Mouse (Mus musculus) liver, embryonic 13.5 days (tissue): Measurements from ENCODE around the gene Rad9a. TPM values are rescaled to one million over a fixed set of nuclear protein-coding genes. Genes with fewer than 3 reads are reported as not detected.

Source experiments
- ATAC-seq: fragments of 200-750 bp; cut with Nextera tagmentation; 2 replicates; pipeline ENCODE4 v1.8.0; 2017; ENCODE audit warnings: low read depth, mild to moderate bottlenecking, moderate number of reproducible peaks, moderate library complexity
- DNase-seq: peaks from one replicate; pipeline ENCODE4 v3.0.0; 2022
- H3K27ac ChIP-seq: fragments of 300-500 bp; sonication (generic); 2 replicates; pipeline ENCODE4 v1.5.1; 2015; ENCODE audit warnings: moderate library complexity, mild to moderate bottlenecking, inconsistent platforms
- H3K27me3 ChIP-seq: fragments of 300-500 bp; sonication (generic); 2 replicates; pipeline ENCODE4 v1.6.1; 2015; ENCODE audit warnings: mild to moderate bottlenecking, inconsistent platforms
- H3K36me3 ChIP-seq: fragments of 300-500 bp; sonication (generic); 2 replicates; pipeline ENCODE4 v1.6.1; 2015; ENCODE audit warnings: mild to moderate bottlenecking, inconsistent platforms
- H3K4me1 ChIP-seq: fragments of 300-500 bp; sonication (generic); replicated peaks from 2 replicates; pipeline ENCODE4 v1.6.1; 2015; ENCODE audit warnings: inconsistent platforms
- H3K4me2 ChIP-seq: fragments of 300-500 bp; sonication (generic); 2 replicates; pipeline ENCODE4 v1.6.1; 2015; ENCODE audit warnings: inconsistent platforms, mild to moderate bottlenecking, moderate library complexity
- H3K4me3 ChIP-seq: fragments of 300-500 bp; sonication (generic); replicated peaks from 2 replicates; pipeline ENCODE4 v1.5.1; 2015; ENCODE audit warnings: mild to moderate bottlenecking, inconsistent platforms
- H3K9ac ChIP-seq: fragments of 300-500 bp; sonication (generic); 2 replicates; pipeline ENCODE4 v1.6.1; 2015; ENCODE audit warnings: mild to moderate bottlenecking, inconsistent platforms
- H3K9me3 ChIP-seq: fragments of 300-500 bp; sonication (generic); replicated peaks from 2 replicates; pipeline ENCODE4 v1.6.1; 2016; ENCODE audit warnings: inconsistent platforms
- WGBS: fragments of 180-500 bp; shearing (Covaris S2); methylation state at CpG from one replicate; pipeline ENCODE4 v1.1.7; 2015; ENCODE audit not compliant: insufficient replicate concordance; 5-methylcytosine and 5-hydroxymethylcytosine counted together
- polyA plus RNA-seq: library from polyadenylated mRNA; unstranded; fragments of >200 nt; fragmentation: Nextera tagmentation; extraction: Ambion mirVana; gene quantifications from 2 replicates; pipeline ENCODE4 v1.2.1, GENCODE M21; 2015

Gene Rad9a
- polyA plus RNA-seq, 1 experiment from 2014 or later = 17.4 TPM

DNA sequence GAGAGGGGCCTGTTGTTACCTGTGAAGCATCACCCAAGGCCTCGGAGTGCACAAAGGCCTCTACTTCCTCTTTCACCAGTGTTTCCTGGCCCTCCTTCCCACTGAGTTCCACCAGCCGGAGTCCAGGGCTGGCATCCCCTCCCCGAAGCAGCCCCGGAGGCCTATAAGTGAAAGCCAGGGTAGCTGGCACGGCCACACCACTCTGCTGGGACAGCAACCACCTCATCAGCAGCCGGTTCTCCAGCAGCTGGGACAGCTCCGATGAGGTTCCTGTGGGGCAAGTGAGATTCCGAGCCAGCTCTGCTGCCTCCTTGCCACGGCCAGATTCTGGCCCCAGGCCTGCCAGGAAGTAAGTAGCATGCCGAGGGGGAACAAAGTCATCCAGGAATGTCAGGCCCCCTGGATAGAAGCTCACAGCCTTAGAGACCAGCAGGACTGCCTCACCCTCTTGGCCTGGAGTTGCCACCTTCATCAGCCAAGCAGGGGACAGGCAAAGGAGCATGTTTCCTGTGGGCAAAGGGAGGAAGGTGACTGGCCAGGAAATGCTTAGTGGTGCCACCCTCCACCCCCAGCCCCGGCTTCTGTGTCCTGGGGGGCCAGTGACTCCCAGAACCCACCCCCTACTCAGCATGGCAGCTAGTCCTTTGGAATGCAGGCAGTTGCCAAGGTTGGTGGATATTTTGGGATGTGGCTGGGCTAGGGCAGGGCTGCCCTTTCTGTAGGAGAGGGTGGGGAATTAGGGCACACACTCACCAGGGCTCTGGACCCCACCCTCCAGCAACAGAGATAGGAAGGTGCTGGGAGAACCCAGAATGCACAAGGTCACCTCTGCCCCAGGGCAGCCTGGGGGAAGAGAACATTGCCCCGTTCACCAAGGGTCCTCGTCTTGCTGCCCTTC, 29.8 kb downstream of the Rad9a start:
- WGBS = 49% methylated on average over 13 of the region's 13 CpGs
- no peaks in the 10 kb centered on the region for H3K36me3 ChIP-seq
- no peak overlapping the region for H3K4me2 ChIP-seq
- DNase-seq (no peak), ATAC-seq (no peak)
- H3K27ac ChIP-seq = no peak overlapping the region
- no peak overlapping the region for H3K4me3 ChIP-seq
- H3K4me1 ChIP-seq = peaks cover 44% of the 10 kb centered on the region
- H3K27me3 ChIP-seq = peaks cover 12% of the 10 kb centered on the region; the same call in 1 of the 2 replicates
- H3K9me3 ChIP-seq = no peaks in the 10 kb centered on the region
- H3K9ac ChIP-seq = peak overlapping the region; percentile 83; the same call in 1 of the 2 replicates

GRCm38 (mm10) chr19:4170723-4171392, 30.6 kb downstream of the Rad9a start:
- DNase-seq = no peak
- Histone ChIP-seq H3K4me1 (peaks cover 44% of the 10 kb centered on the region), H3K9ac (peak overlapping the region; percentile 83; the same call in 1 of the 2 replicates), H3K27ac (0 out of 2 replicates have a peak overlapping the region, but pooled peaks have one; percentile 3), H3K4me3 (no peak overlapping the region), H3K36me3 (no peaks in the 10 kb centered on the region), H3K9me3 (no peaks in the 10 kb centered on the region), H3K4me2 (no peak overlapping the region), H3K27me3 (peaks cover 9% of the 10 kb centered on the region; the same call in 1 of the 2 replicates)
- 80% methylated on average over 10 of the region's 10 CpGs for WGBS
- no peak for ATAC-seq

- H3K4me3 ChIP-seq = peak overlapping the region; percentile 65
- peak overlapping the region; percentile 87 for H3K27ac ChIP-seq
- H3K9me3 ChIP-seq = no peaks in the 10 kb centered on the region
- 11% methylated on average over 27 of the region's 27 CpGs for WGBS
- peak overlapping the region; percentile 83 for H3K9ac ChIP-seq
- no peaks in the 10 kb centered on the region for H3K27me3 ChIP-seq
- H3K4me1 ChIP-seq = peaks cover 44% of the 10 kb centered on the region
- ATAC-seq = peak; percentile 10; the same call in 1 of the 2 replicates
- no peak for DNase-seq
- peak overlapping the region; percentile 97 for H3K4me2 ChIP-seq
- no peaks in the 10 kb centered on the region for H3K36me3 ChIP-seq
These were observed 31.7 kb downstream of the Rad9a start for GRCm38 (mm10) chr19:4169810-4170209.

- Histone ChIP-seq H3K27me3 (no peaks in the 10 kb centered on the region), H3K4me3 (peak overlapping the region; percentile 65), H3K9me3 (no peaks in the 10 kb centered on the region), H3K36me3 (no peaks in the 10 kb centered on the region), H3K4me1 (peaks cover 48% of the 10 kb centered on the region), H3K9ac (peak overlapping the region; percentile 83), H3K27ac (peak overlapping the region; percentile 87), H3K4me2 (peak overlapping the region; percentile 97)
- ATAC-seq (peak; percentile 92), DNase-seq (peak; percentile 99)
- whole genome bisulfite sequencing = under 1% methylated on average over 43 of the region's 43 CpGs
These were observed 32.1 kb downstream of the Rad9a start for GRCm38 (mm10) chr19:4169378-4169784.

- no peak overlapping the region for H3K4me3 ChIP-seq
- H3K9ac ChIP-seq = 0 out of 2 replicates have a peak overlapping the region, but pooled peaks have one; percentile 26
- H3K27me3 ChIP-seq = no peaks in the 10 kb centered on the region
- 66% methylated on average over 9 of the region's 9 CpGs for whole genome bisulfite sequencing
- DNase-seq (no peak), ATAC-seq (no peak)
- no peaks in the 10 kb centered on the region for H3K9me3 ChIP-seq
- no peak overlapping the region for H3K4me2 ChIP-seq
- H3K4me1 ChIP-seq = peaks cover 65% of the 10 kb centered on the region
- H3K27ac ChIP-seq = no peak overlapping the region
- H3K36me3 ChIP-seq = no peaks in the 10 kb centered on the region
These were observed 34.6 kb downstream of the Rad9a start for GRCm38 (mm10) chr19:4166678-4167476.

DNA sequence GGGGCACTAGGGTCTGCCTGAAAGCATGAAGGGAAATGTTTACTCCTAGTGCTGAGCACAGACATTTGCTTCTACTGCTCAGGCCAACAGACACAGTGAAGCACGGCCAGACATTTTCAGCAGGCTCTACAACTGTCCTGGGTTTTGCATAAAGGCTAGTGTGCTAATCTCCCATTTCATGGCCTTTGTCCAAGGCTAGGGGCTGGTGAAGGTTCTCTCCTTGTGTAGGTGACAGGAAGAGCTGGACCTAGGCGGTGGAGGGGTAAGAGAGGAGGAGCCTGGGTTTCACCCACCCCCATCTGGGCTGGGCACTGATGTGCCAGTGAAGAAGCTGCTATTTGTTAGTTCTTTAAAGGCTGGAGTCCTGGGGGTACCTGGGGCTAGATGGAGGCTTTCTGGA, 36.7 kb downstream of the Rad9a start:
- no peak overlapping the region for H3K4me3 ChIP-seq
- H3K9me3 ChIP-seq = no peaks in the 10 kb centered on the region
- no peak overlapping the region for H3K9ac ChIP-seq
- no peak overlapping the region for H3K4me2 ChIP-seq
- no peaks in the 10 kb centered on the region for H3K27me3 ChIP-seq
- H3K27ac ChIP-seq = peak overlapping the region; percentile 76
- H3K4me1 ChIP-seq = peaks cover 56% of the 10 kb centered on the region
- ATAC-seq (no peak), DNase-seq (no peak)
- H3K36me3 ChIP-seq = peaks cover 18% of the 10 kb centered on the region
- 62% methylated on average over 2 of the region's 2 CpGs for WGBS

DNA sequence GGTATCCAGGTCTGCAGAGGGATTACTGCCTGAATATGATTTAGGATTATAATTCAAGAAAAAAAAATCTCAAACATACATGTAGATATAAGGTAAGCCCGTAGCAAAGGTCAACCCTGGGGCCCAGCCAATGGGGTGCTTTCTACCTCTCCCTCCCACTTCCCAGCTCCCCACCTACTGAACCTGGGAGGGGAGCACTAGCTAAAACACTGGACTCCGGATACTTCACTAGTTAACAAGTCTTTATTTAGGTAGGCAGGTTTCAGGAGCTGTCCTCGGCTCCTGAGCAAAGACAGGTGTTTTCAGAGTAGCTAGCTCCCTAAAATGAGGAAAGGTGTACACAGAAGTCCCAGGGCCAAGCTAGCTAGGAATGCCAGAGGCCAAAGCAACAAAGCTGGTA, 37.4 kb downstream of the Rad9a start:
- Histone ChIP-seq H3K27ac (peak overlapping the region; percentile 76), H3K9ac (no peak overlapping the region), H3K4me2 (peak overlapping the region; percentile 81), H3K36me3 (peaks cover 25% of the 10 kb centered on the region), H3K9me3 (no peaks in the 10 kb centered on the region), H3K27me3 (no peaks in the 10 kb centered on the region), H3K4me3 (no peak overlapping the region), H3K4me1 (peaks cover 53% of the 10 kb centered on the region)
- 73% methylated on average over 3 of the region's 3 CpGs for WGBS
- DNase-seq (no peak), ATAC-seq (no peak)

DNA sequence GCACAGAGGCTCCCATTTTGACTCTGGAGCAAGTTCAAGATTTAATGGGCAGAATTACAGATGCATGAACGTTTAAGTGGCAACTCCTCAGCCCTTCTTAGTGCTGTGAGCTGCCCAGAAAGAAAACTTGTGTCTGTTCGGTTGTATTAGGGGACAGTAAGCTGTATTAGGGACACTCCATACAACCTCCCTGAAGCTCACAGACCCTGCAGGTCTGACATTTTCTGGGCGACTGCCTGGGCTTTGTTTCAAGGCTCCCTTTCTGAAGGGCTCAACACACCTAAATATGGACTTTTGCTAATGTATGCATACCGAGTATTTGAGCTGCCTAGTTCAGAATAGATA, 37.9 kb downstream of the Rad9a start:
- Histone ChIP-seq H3K9ac (peak overlapping the region; percentile 82), H3K4me2 (peak overlapping the region; percentile 81), H3K4me1 (peaks cover 53% of the 10 kb centered on the region), H3K4me3 (peak overlapping the region; percentile 75), H3K9me3 (no peaks in the 10 kb centered on the region), H3K27ac (peak overlapping the region; percentile 76), H3K36me3 (peaks cover 31% of the 10 kb centered on the region), H3K27me3 (no peaks in the 10 kb centered on the region)
- DNase-seq (no peak), ATAC-seq (peak; percentile 9; the same call in 1 of the 2 replicates)
- WGBS = 33% methylated on average over 4 of the region's 4 CpGs

GRCm38 (mm10) chr19:4162646-4163542, 38.6 kb downstream of the Rad9a start, which contains the start of gene Rps6kb2:
TSS of gene Rps6kb2 (minus strand) at chr19:4163354.
- DNase-seq (peak; percentile 91), ATAC-seq (peak; percentile 77)
- 6% methylated on average over 42 of the region's 42 CpGs for WGBS
- Histone ChIP-seq H3K9me3 (no peaks in the 10 kb centered on the region), H3K27me3 (no peaks in the 10 kb centered on the region), H3K27ac (peak within 1 kb of the TSS; percentile 76), H3K36me3 (peaks cover 37% of the 10 kb centered on the region), H3K9ac (peak within 1 kb of the TSS; percentile 82), H3K4me1 (peaks cover 53% of the 10 kb centered on the region), H3K4me2 (peak within 1 kb of the TSS; percentile 81), H3K4me3 (peak within 1 kb of the TSS; percentile 75)

- WGBS = 89% methylated on average over 8 of the region's 8 CpGs
- no peak for ATAC-seq
- Histone ChIP-seq H3K9ac (no peak overlapping the region), H3K27ac (no peak overlapping the region), H3K36me3 (peaks cover 62% of the 10 kb centered on the region), H3K9me3 (no peaks in the 10 kb centered on the region), H3K27me3 (no peaks in the 10 kb centered on the region), H3K4me3 (no peak overlapping the region), H3K4me2 (no peak overlapping the region), H3K4me1 (peaks cover 51% of the 10 kb centered on the region)
- DNase-seq = no peak
These were observed 42.4 kb downstream of the Rad9a start for GRCm38 (mm10) chr19:4159049-4159448.
